Mouse (Mus musculus) lung, adult 18-20 months (tissue): Measurements from ENCODE around the gene Mpped2.

Source experiments
- DNase-seq, 2 experiments: peaks; one replicate each; pipeline ENCODE4 v3.0.0; 2022; ENCODE audit warnings: mixed read lengths in 2 of 2

The Mpped2 gene

GRCm38 (mm10) chr2:106860856-106861679 lies 168.0 kb downstream of the Mpped2 start:
- DNase-seq, result no peak

GRCm38 (mm10) chr2:106863050-106863653 lies 170.1 kb downstream of the Mpped2 start:
- peak; percentile 10 to 28 for DNase-seq

DNA sequence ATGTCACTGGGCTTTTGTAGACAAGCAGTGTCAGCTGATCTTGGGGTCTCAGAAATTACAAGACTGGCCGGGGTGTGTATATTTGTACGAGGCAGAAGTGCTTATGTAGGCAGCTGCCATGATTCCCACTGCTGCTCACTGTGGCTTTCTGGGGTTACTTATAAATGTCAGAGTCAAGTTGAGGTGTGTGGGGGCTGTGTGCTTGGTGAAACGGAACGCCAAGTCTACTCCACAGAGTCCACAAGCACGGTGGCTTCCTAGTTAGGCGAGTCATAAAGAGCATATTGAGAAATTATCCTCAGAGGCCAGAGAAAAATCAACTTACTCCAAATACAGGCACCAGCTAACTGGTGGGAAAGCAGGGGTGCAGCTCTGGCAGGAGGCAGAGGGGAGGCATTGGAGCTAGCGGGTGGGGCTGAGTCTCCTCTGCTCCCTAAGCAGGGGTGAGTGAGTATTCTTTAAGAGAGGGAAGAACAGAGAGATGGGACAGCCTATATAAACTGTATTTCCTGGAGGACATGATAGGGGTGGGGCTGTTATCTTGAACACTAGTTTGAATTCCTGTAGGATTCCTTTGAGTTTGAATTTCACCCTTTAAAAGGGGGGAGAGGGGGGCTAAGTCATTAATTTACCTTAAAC lies 172.2 kb downstream of the Mpped2 start:
- DNase-seq, result no peak

DNA sequence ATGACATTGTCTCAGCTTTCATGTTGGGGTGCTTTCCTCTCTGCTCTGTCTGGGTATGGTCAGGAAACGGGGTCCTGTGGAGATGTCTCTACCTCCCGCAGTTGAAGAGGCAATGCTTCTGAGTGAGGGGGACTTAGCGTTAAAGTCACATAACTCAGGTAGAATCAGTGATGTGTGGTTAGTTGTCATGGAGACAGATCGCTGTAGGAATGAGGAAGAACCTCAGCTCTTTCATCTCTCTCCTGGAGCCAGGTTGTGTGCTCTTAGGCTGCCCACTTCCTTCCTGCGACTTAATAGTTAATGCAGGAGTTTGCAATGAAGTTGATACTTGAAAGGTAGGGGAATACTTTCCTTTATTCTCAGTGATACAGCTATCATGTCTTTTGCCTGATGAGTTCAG lies 173.2 kb downstream of the Mpped2 start:
- no peak for DNase-seq

DNA sequence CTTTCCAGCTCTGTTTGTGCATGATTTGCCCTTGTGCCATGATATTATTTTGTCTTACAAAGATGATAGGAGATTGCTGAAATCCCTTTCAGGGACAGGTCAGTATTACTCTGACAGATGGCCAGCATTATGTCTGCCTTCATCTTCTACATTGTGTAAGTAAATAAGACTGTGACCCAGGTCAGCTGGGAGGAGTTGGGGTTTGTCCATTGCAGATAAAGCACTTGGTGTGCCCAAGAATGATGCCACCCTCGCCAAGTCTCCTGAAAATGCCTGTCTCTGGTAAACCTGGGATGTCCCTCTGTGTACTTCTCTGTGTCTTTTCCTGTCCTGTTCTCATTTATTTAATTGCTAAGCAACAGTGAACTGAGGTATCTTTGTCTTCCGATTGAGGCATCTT lies 177.8 kb downstream of the Mpped2 start:
- DNase-seq, result no peak

DNA sequence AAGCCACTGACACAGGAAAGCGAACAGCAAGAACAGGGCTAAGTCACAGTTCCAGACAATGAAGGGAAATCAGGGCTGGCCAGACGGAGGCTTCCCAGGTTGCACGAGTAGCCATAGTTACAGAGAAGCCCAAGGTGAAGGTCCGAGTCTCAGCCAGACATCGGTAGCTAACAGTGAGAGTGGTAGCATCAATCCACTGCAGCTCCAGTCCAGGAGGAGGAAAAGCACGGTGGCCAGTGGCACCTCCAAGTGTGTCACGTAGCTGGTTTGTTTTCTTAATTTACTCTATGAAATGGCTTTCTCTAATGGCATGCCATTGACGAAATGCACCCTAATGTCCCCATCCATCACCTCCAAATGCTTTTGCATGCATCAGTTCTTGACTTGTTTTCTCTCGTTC lies 180.1 kb downstream of the Mpped2 start:
- no peak for DNase-seq

DNA sequence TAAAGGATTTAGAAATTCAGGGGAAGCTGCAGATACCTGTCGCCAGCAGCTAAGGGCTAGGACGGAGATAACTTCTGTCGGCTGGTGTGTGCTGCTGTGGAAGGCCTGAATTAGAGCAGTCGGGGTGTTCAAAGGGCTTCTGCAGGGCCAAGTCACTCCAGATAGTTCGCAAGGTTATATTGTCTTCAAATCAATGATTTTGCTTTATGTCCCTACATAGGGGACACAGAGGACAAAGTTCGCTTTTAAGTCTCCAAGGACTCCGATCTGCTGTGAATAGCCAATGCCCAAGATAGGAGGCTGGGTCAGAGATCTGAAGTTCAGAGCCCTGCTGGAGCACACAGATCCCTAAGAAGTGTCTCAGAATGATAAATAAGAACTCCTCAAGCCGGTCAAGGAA lies 190.3 kb downstream of the Mpped2 start:
- no peak for DNase-seq

DNA sequence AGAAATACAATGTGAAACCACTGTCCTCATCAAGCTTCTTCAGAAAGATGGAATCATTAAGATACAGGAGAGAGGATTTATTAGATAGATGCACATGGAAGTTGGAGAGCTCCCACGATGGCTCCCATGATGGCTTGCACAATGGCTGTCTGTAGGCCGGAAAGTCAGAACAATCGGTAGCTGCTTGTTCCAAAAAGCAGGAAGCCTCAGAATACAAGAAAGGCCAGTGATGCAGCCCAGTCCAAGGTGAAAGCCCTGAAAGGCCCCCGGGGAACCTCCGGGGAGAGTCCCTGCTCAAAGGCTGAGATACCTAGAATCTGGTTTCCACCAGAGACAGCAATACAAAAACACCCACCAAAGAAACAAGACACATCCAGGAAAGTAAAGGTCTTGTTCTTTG lies 195.1 kb downstream of the Mpped2 start:
- no peak for DNase-seq

GRCm38 (mm10) chr2:106889297-106890000 lies 196.4 kb downstream of the Mpped2 start:
- DNase-seq, result peak in 1 of 2 experiments; percentile 16

GRCm38 (mm10) chr2:106893376-106893775 lies 200.3 kb downstream of the Mpped2 start:
- DNase-seq, result no peak

- no peak for DNase-seq
Observed at GRCm38 (mm10) chr2:106895326-106896023, 202.4 kb downstream of the Mpped2 start.

- no peak for DNase-seq
Observed at GRCm38 (mm10) chr2:106896024-106896384, 202.9 kb downstream of the Mpped2 start.

- no peak for DNase-seq
Observed at GRCm38 (mm10) chr2:106911951-106912480, 218.9 kb downstream of the Mpped2 start.
